Mouse (Mus musculus): Measurements from ENCODE around the gene Agtr1a. TPM values are rescaled to one million over a fixed set of nuclear protein-coding genes. Genes with fewer than 3 reads are reported as not detected.

The Agtr1a gene
- polyA plus RNA-seq, 1 experiment from 2014 or later = 1.6 TPM

GRCm38 (mm10) chr13:30396431-30396830, 60.2 kb downstream of the Agtr1a start:
- ATAC-seq (ENCODE audit: low FRiP score, low TSS enrichment) (no peak), DNase-seq (ENCODE audit: low spot score) (no peak)
- Histone ChIP-seq H3K36me3 (ENCODE audit: control insufficient read depth, insufficient read depth, low read length) (no peaks in the 10 kb centered on the region), H3K4me1 (replicated peaks; ENCODE audit: control insufficient read depth, insufficient read depth) (no peaks in the 10 kb centered on the region), H3K4me3 (ENCODE audit: low read depth, low read length) (no peak overlapping the region), H3K9ac (ENCODE audit: low read length) (no peak overlapping the region), H3K9me3 (ENCODE audit: control insufficient read depth, low read length) (no peaks in the 10 kb centered on the region), H3K27ac (replicated peaks) (no peak overlapping the region), H3K27me3 (ENCODE audit: control insufficient read depth, insufficient read depth, low read length) (no peaks in the 10 kb centered on the region), H3K4me2 (replicated peaks; ENCODE audit: low read depth) (no peak overlapping the region)
- TF ChIP-seq EP300 (optimal IDR thresholded peaks at IDR 0.05) = no peak
- no peak for TF ChIP-seq CTCF (IDR thresholded peaks at IDR 0.05; ENCODE audit: low read depth)
- 62% methylated on average over 3 of the region's 3 CpGs for WGBS

GRCm38 (mm10) chr13:30398852-30399251, 62.6 kb downstream of the Agtr1a start:
- 97% methylated on average over 3 of the region's 3 CpGs for WGBS
- ATAC-seq (ENCODE audit: low FRiP score, low TSS enrichment) (no peak), DNase-seq (ENCODE audit: low spot score) (no peak)
- Histone ChIP-seq H3K4me3 (ENCODE audit: low read depth, low read length) (no peak overlapping the region), H3K9me3 (ENCODE audit: control insufficient read depth, low read length) (no peaks in the 10 kb centered on the region), H3K9ac (ENCODE audit: low read length) (no peak overlapping the region), H3K4me2 (replicated peaks; ENCODE audit: low read depth) (no peak overlapping the region), H3K4me1 (replicated peaks; ENCODE audit: control insufficient read depth, insufficient read depth) (no peaks in the 10 kb centered on the region), H3K27me3 (ENCODE audit: control insufficient read depth, insufficient read depth, low read length) (no peaks in the 10 kb centered on the region), H3K27ac (replicated peaks) (no peak overlapping the region), H3K36me3 (ENCODE audit: control insufficient read depth, insufficient read depth, low read length) (no peaks in the 10 kb centered on the region)
- no peak for TF ChIP-seq CTCF (IDR thresholded peaks at IDR 0.05; ENCODE audit: low read depth)
- TF ChIP-seq EP300 (optimal IDR thresholded peaks at IDR 0.05) = no peak

- H3K27ac ChIP-seq (replicated peaks) = no peak overlapping the region
- 64% methylated on average over 8 of the region's 8 CpGs for WGBS
- H3K36me3 ChIP-seq (ENCODE audit: control insufficient read depth, insufficient read depth, low read length) = no peaks in the 10 kb centered on the region
- no peaks in the 10 kb centered on the region for H3K27me3 ChIP-seq (ENCODE audit: control insufficient read depth, insufficient read depth, low read length)
- H3K4me1 ChIP-seq (replicated peaks; ENCODE audit: control insufficient read depth, insufficient read depth) = no peaks in the 10 kb centered on the region
- ATAC-seq (ENCODE audit: low FRiP score, low TSS enrichment) (no peak), DNase-seq (ENCODE audit: low spot score) (no peak)
- no peak overlapping the region for H3K4me3 ChIP-seq (ENCODE audit: low read depth, low read length)
- H3K9ac ChIP-seq (ENCODE audit: low read length) = no peak overlapping the region
- no peak for TF ChIP-seq EP300 (optimal IDR thresholded peaks at IDR 0.05)
- TF ChIP-seq CTCF (IDR thresholded peaks at IDR 0.05; ENCODE audit: low read depth) = no peak
- H3K4me2 ChIP-seq (replicated peaks; ENCODE audit: low read depth) = no peak overlapping the region
- no peaks in the 10 kb centered on the region for H3K9me3 ChIP-seq (ENCODE audit: control insufficient read depth, low read length)
Observed at GRCm38 (mm10) chr13:30400621-30401020, 64.4 kb downstream of the Agtr1a start.

- Histone ChIP-seq H3K4me2 (replicated peaks; ENCODE audit: low read depth) (no peak overlapping the region), H3K27me3 (ENCODE audit: control insufficient read depth, insufficient read depth, low read length) (no peaks in the 10 kb centered on the region), H3K9me3 (ENCODE audit: control insufficient read depth, low read length) (no peaks in the 10 kb centered on the region), H3K27ac (replicated peaks) (no peak overlapping the region), H3K9ac (ENCODE audit: low read length) (no peak overlapping the region), H3K4me1 (replicated peaks; ENCODE audit: control insufficient read depth, insufficient read depth) (no peaks in the 10 kb centered on the region), H3K4me3 (ENCODE audit: low read depth, low read length) (no peak overlapping the region), H3K36me3 (ENCODE audit: control insufficient read depth, insufficient read depth, low read length) (no peaks in the 10 kb centered on the region)
- DNase-seq (ENCODE audit: low spot score) = no peak
- 54% methylated on average over 3 of the region's 3 CpGs for whole genome bisulfite sequencing
- TF ChIP-seq CTCF (IDR thresholded peaks at IDR 0.05; ENCODE audit: low read depth) (no peak), EP300 (optimal IDR thresholded peaks at IDR 0.05) (no peak)
- ATAC-seq (ENCODE audit: low FRiP score, low TSS enrichment) = no peak
Observed at GRCm38 (mm10) chr13:30403874-30404273, 67.6 kb downstream of the Agtr1a start.

- no peak overlapping the region for H3K9ac ChIP-seq (ENCODE audit: low read length)
- H3K36me3 ChIP-seq (ENCODE audit: control insufficient read depth, insufficient read depth, low read length) = no peaks in the 10 kb centered on the region
- no peak overlapping the region for H3K4me3 ChIP-seq (ENCODE audit: low read depth, low read length)
- no peaks in the 10 kb centered on the region for H3K4me1 ChIP-seq (replicated peaks; ENCODE audit: control insufficient read depth, insufficient read depth)
- TF ChIP-seq EP300 (optimal IDR thresholded peaks at IDR 0.05) = no peak
- no peak for TF ChIP-seq CTCF (IDR thresholded peaks at IDR 0.05; ENCODE audit: low read depth)
- no peaks in the 10 kb centered on the region for H3K27me3 ChIP-seq (ENCODE audit: control insufficient read depth, insufficient read depth, low read length)
- no peak overlapping the region for H3K4me2 ChIP-seq (replicated peaks; ENCODE audit: low read depth)
- 72% methylated on average over 5 of the region's 5 CpGs for WGBS
- DNase-seq (ENCODE audit: low spot score) (no peak), ATAC-seq (ENCODE audit: low FRiP score, low TSS enrichment) (no peak)
- H3K9me3 ChIP-seq (ENCODE audit: control insufficient read depth, low read length) = no peaks in the 10 kb centered on the region
- no peak overlapping the region for H3K27ac ChIP-seq (replicated peaks)
Observed at GRCm38 (mm10) chr13:30418611-30419010, 82.4 kb downstream of the Agtr1a start.

- DNase-seq (ENCODE audit: low spot score) (no peak), ATAC-seq (ENCODE audit: low FRiP score, low TSS enrichment) (no peak)
- Histone ChIP-seq H3K9ac (ENCODE audit: low read length) (no peak overlapping the region), H3K4me1 (replicated peaks; ENCODE audit: control insufficient read depth, insufficient read depth) (no peaks in the 10 kb centered on the region), H3K4me2 (replicated peaks; ENCODE audit: low read depth) (no peak overlapping the region), H3K27ac (replicated peaks) (no peak overlapping the region), H3K4me3 (ENCODE audit: low read depth, low read length) (no peak overlapping the region), H3K27me3 (ENCODE audit: control insufficient read depth, insufficient read depth, low read length) (no peaks in the 10 kb centered on the region), H3K36me3 (ENCODE audit: control insufficient read depth, insufficient read depth, low read length) (no peaks in the 10 kb centered on the region), H3K9me3 (ENCODE audit: control insufficient read depth, low read length) (no peaks in the 10 kb centered on the region)
- TF ChIP-seq CTCF (IDR thresholded peaks at IDR 0.05; ENCODE audit: low read depth) = no peak
- TF ChIP-seq EP300 (optimal IDR thresholded peaks at IDR 0.05) = no peak
- WGBS = 75% methylated on average over 4 of the region's 4 CpGs
Observed at GRCm38 (mm10) chr13:30427008-30427407, 90.8 kb downstream of the Agtr1a start.

Data from stomach, postnatal 0 days (tissue).